Mouse (Mus musculus) CH12.LX (cell line): ENCODE measurements around the gene 1700030K09Rik. TPM values are rescaled to one million over a fixed set of nuclear protein-coding genes. Genes with fewer than 3 reads are reported as not detected.

Source experiments
- DNase-seq: peaks from one replicate; pipeline ENCODE4 v3.0.0-alpha.2; 2013; ENCODE audit errors: extremely low read depth
- H3K27ac ChIP-seq: 2 replicates; pipeline ENCODE4 v1.5.1; 2012; ENCODE audit warnings: low read depth, mild to moderate bottlenecking, control low read depth, moderate library complexity; ENCODE audit not compliant: insufficient read depth
- H3K27me3 ChIP-seq: replicated peaks from 2 replicates; pipeline ENCODE3; 2012; ENCODE audit warnings: inconsistent platforms
- H3K36me3 ChIP-seq, 2 experiments: replicated peaks in 1 of 2; 2 replicates each; pipeline versions ENCODE3 to v1.6.1; 2012; ENCODE audit warnings: inconsistent platforms in 1 of 2, low read length in 1 of 2, mild to moderate bottlenecking in 1 of 2, mixed read lengths in 1 of 2, moderate library complexity in 1 of 2; ENCODE audit not compliant: control insufficient read depth in 1 of 2, insufficient read depth in 1 of 2
- H3K4me1 ChIP-seq, 2 experiments: 2 replicates each; pipeline ENCODE4 v1.6.1; 2012; ENCODE audit warnings: inconsistent platforms in 1 of 2, moderate library complexity in 1 of 2; ENCODE audit not compliant: insufficient read depth in 2 of 2, control insufficient read depth in 1 of 2
- H3K4me2 ChIP-seq: 2 replicates; pipeline ENCODE4 v1.6.1; 2012; ENCODE audit warnings: low read depth, mild to moderate bottlenecking, control low read depth; ENCODE audit not compliant: poor library complexity, insufficient read depth, severe bottlenecking
- H3K4me3 ChIP-seq, 3 experiments: fragments of 150-350 bp in 1 of 3; sonication (generic) in 1 of 3; replicated peaks in 1 of 3; 2 replicates each; pipeline versions ENCODE3 to v1.5.1; 2011 to 2012; ENCODE audit warnings: low read depth in 2 of 3, low read length in 2 of 3, mild to moderate bottlenecking in 2 of 3, moderate library complexity in 2 of 3, control low read depth in 1 of 3, improper control_type of control experiment in 1 of 3, inconsistent platforms in 1 of 3, mixed read lengths in 1 of 3; ENCODE audit not compliant: poor library complexity in 1 of 3
- H3K79me2 ChIP-seq: replicated peaks from 2 replicates; pipeline ENCODE4 v1.6.1; 2012; ENCODE audit warnings: mild to moderate bottlenecking, moderate library complexity; ENCODE audit not compliant: control insufficient read depth, poor library complexity, insufficient read depth, severe bottlenecking; ENCODE audit errors: extremely low read depth
- H3K9ac ChIP-seq: 2 replicates; pipeline ENCODE4 v1.6.1; 2012; ENCODE audit warnings: low read depth, mild to moderate bottlenecking, control low read depth, moderate library complexity; ENCODE audit not compliant: insufficient read depth
- H3K9me3 ChIP-seq: replicated peaks from 2 replicates; pipeline ENCODE3; 2012; ENCODE audit warnings: low read length, inconsistent platforms, mixed read lengths
- BHLHE40 ChIP-seq: IDR thresholded peaks from 2 replicates; pipeline ENCODE4 v1.6.1; 2011; ENCODE audit warnings: mild to moderate bottlenecking, low read depth, low read length, improper control_type of control experiment
- E2F4 ChIP-seq: IDR thresholded peaks from 2 replicates; pipeline ENCODE4 v1.6.1; 2011; ENCODE audit warnings: low read depth, low read length, improper control_type of control experiment; ENCODE audit not compliant: insufficient replicate concordance
- HCFC1 ChIP-seq: IDR thresholded peaks from 2 replicates; pipeline ENCODE4 v1.6.1; 2012; ENCODE audit warnings: low read depth, mild to moderate bottlenecking, inconsistent platforms, low read length, improper control_type of control experiment
- MEF2A ChIP-seq: IDR thresholded peaks from 2 replicates; pipeline ENCODE4 v1.6.1; 2014; ENCODE audit warnings: low read depth, mild to moderate bottlenecking, inconsistent platforms, low read length, improper control_type of control experiment, borderline replicate concordance
- MYC ChIP-seq: IDR thresholded peaks from 2 replicates; pipeline ENCODE4 v1.6.1; 2011; ENCODE audit warnings: low read depth, mild to moderate bottlenecking, improper control_type of control experiment, low read length
- PAX5 ChIP-seq: IDR thresholded peaks from 2 replicates; pipeline ENCODE4 v1.6.1; 2012; ENCODE audit warnings: low read length, inconsistent platforms, mixed read lengths
- POLR2A ChIP-seq: IDR thresholded peaks from 2 replicates; pipeline ENCODE4 v1.6.1; 2011; ENCODE audit warnings: low read depth, mild to moderate bottlenecking, improper control_type of control experiment, low read length
- SIN3A ChIP-seq: IDR thresholded peaks from 2 replicates; pipeline ENCODE4 v1.6.1; 2012; ENCODE audit warnings: low read length, improper control_type of control experiment, inconsistent platforms
- SMC3 ChIP-seq: IDR thresholded peaks from 2 replicates; pipeline ENCODE4 v1.6.1; 2011; ENCODE audit warnings: low read depth, low read length, improper control_type of control experiment
- UBTF ChIP-seq: IDR thresholded peaks from 2 replicates; pipeline ENCODE4 v1.6.1; 2012; ENCODE audit warnings: low read depth, mild to moderate bottlenecking, inconsistent platforms, low read length, improper control_type of control experiment, moderate library complexity
- USF1 ChIP-seq: IDR thresholded peaks from 2 replicates; pipeline ENCODE4 v1.6.1; 2014; ENCODE audit warnings: low read depth, mild to moderate bottlenecking, inconsistent platforms, low read length, improper control_type of control experiment
- USF2 ChIP-seq: conservative IDR thresholded peaks from 2 replicates; pipeline ENCODE4 v1.6.1; 2011; ENCODE audit warnings: low read depth, low read length, improper control_type of control experiment
- ZC3H11A ChIP-seq: IDR thresholded peaks from 2 replicates; pipeline ENCODE4 v1.6.1; 2012; ENCODE audit warnings: low read depth, mild to moderate bottlenecking, inconsistent platforms, low read length, improper control_type of control experiment
- ZNF384 ChIP-seq: IDR thresholded peaks from 2 replicates; pipeline ENCODE4 v1.6.1; 2012; ENCODE audit warnings: low read depth, low read length, improper control_type of control experiment, inconsistent platforms
- dilution Hi-C: fragments of 300-500 bp; cut with MboI; formaldehyde crosslinking; loops from 2 replicates; pipeline ENCODE4 v1.14.3; 2020; ENCODE audit warnings: low sequenced_read_pairs; ENCODE audit not compliant: extremely low pct_unique_long_range_greater_than_20kb, extremely low pct_ligation_motif_present
- in situ Hi-C: fragments of 300-500 bp; cut with MboI; formaldehyde crosslinking; loops from 3 replicates; pipeline ENCODE4 v1.14.3; 2019; ENCODE audit warnings: low sequenced_read_pairs, low pct_ligation_motif_present, low pct_unique_long_range_greater_than_20kb, mixed read lengths
- polyA plus RNA-seq: library from polyadenylated mRNA; unstranded; fragments of >175 nt; gene quantifications from 2 replicates; pipeline ENCODE4 v1.2.1, GENCODE M21; 2012; ENCODE audit warnings: low read depth; ENCODE audit not compliant: insufficient read length
- total RNA-seq, 2 experiments: library from RNA; depleted of rRNA; stranded (reverse); fragments of 300-350 nt in 1 of 2; fragments of >200 nt in 1 of 2; gene quantifications; 2 replicates each; pipeline ENCODE4 v1.2.3; 2012 to 2014

Gene 1700030K09Rik
- total and polyA plus RNA-seq, 3 experiments, result 9.8 to 13.1 (median 12.6) TPM

DNA sequence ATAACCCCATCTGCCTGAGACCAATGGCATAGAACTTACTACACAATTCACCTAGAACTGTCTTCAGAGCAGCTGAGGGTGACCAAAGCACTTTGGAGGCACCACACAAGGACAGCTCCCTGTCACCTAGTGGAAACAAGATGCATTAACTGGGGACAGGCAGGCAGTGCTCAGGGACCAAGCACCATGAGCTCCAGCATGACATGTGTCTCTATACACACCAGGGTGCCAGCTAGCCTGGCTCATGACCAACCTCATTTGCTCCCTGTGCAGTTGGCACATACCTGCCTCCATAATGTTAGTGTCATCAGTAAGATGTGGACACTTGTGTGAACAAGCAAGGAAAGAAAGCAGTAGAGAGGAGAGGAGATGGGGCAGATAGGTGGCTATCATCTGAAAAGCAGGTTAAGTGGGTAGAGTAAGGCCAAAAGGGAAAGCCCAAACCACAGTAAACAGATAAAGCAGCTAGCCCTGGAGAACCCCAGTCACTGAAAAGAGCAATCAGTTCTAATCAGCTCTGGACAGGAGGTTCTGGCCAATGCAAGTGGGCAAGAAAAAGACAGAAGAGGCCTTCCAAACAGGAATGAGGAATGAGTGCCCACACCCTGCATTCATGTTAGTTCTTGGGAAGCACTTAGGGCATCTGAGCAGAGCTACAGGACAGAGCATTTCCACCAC lies 61.1 kb downstream of the 1700030K09Rik start:
- H3K4me1 ChIP-seq, result peaks cover 0 to 27% of the 10 kb centered on the region in 2 experiments; a peak in 2 of 4 replicates
- in situ Hi-C loops (no loop called here), dilution Hi-C loops (no loop called here)
- no peak overlapping the region for H3K4me3 ChIP-seq
- H3K27me3 ChIP-seq, result no peaks in the 10 kb centered on the region
- no peaks in the 10 kb centered on the region for H3K9me3 ChIP-seq
- no peak overlapping the region for H3K27ac ChIP-seq
- no peak overlapping the region for H3K9ac ChIP-seq
- H3K4me2 ChIP-seq, result no peak overlapping the region
- TF ChIP-seq E2F4, result no peak
- TF ChIP-seq ZC3H11A, result no peak
- TF ChIP-seq SIN3A, result no peak
- TF ChIP-seq USF1, result no peak
- no peak for TF ChIP-seq POLR2A
- TF ChIP-seq PAX5, result no peak
- TF ChIP-seq ZNF384, result no peak
- no peak for TF ChIP-seq MYC
- TF ChIP-seq HCFC1, result no peak
- TF ChIP-seq BHLHE40, result no peak
- no peak for TF ChIP-seq SMC3
- TF ChIP-seq UBTF, result no peak
- TF ChIP-seq MEF2A, result no peak
- peaks cover 6 to 78% of the 10 kb centered on the region in 2 experiments for H3K36me3 ChIP-seq
- peaks cover 39% of the 10 kb centered on the region for H3K79me2 ChIP-seq
- no peak for DNase-seq

DNA sequence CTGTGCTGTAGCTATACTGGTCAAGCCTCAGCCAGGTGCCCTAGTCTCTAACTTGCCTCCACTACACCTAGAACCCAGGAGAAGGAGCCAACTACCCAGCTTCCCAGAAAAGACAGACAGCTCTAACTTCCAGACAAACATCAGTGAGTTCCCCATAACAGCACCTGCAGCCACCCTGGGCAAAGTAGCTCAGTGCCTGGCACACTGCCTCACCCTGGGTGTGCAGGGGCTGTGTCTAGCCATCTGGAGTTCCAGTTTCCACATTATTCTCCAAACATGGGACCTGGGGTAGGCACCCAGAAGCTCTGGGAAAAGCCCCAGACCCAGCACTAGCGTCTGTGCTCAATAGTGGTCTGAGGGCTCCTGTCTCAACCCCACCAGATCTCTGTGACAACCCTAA lies 63.8 kb downstream of the 1700030K09Rik start:
- DNase-seq, result no peak
- dilution Hi-C loops, result no loop called here
- H3K4me2 ChIP-seq, result no peak overlapping the region
- no peak overlapping the region for H3K4me3 ChIP-seq
- in situ Hi-C loops, result no loop called here
- H3K27me3 ChIP-seq, result no peaks in the 10 kb centered on the region
- H3K9ac ChIP-seq, result no peak overlapping the region
- TF ChIP-seq E2F4, result no peak
- no peak for TF ChIP-seq SIN3A
- no peak for TF ChIP-seq USF2
- TF ChIP-seq, all 38 proteins: peak for 0
- Histone ChIP-seq H3K79me2 (peaks cover 35% of the 10 kb centered on the region), H3K36me3 (peaks cover 4 to 70% of the 10 kb centered on the region in 2 experiments), H3K4me1 (peaks cover 3 to 35% of the 10 kb centered on the region in 2 experiments; a peak in 3 of 4 replicates), H3K27ac (no peak overlapping the region), H3K9me3 (no peaks in the 10 kb centered on the region)

Other genes with a start within 250 kb of the 1700030K09Rik start
- gene Cib3, start 231.0 kb upstream of the 1700030K09Rik start, total RNA-seq (2012; rRNA removed), result not detected in 2 replicates
- gene Cib3, start 231.0 kb upstream of the 1700030K09Rik start, total RNA-seq (2014; rRNA removed), result not detected in 2 replicates
- not detected in 2 replicates for gene Cib3, start 231.0 kb upstream of the 1700030K09Rik start, polyA plus RNA-seq
- gene Gm11034, start 230.2 kb upstream of the 1700030K09Rik start, total RNA-seq (2012; rRNA removed), result not detected in 2 replicates
- gene Gm11034, start 230.2 kb upstream of the 1700030K09Rik start, total RNA-seq (2014; rRNA removed), result not detected in 2 replicates
- gene Gm11034, start 230.2 kb upstream of the 1700030K09Rik start, polyA plus RNA-seq, result not detected in 2 replicates
- gene Fam32a, start 224.2 kb upstream of the 1700030K09Rik start, total RNA-seq (2012; rRNA removed), result 33.1 and 38.1 TPM in 2 replicates
- gene Fam32a, start 224.2 kb upstream of the 1700030K09Rik start, total RNA-seq (2014; rRNA removed), result 34.6 and 38.0 TPM in 2 replicates
- gene Fam32a, start 224.2 kb upstream of the 1700030K09Rik start, polyA plus RNA-seq, result 43.0 and 43.8 TPM in 2 replicates
- gene Ap1m1, start 203.9 kb upstream of the 1700030K09Rik start, total RNA-seq (2012; rRNA removed), result 30.3 and 31.4 TPM in 2 replicates
- 15.6 and 20.1 TPM in 2 replicates for gene Ap1m1, start 203.9 kb upstream of the 1700030K09Rik start, total RNA-seq (2014; rRNA removed)
- 80.0 and 86.1 TPM in 2 replicates for gene Ap1m1, start 203.9 kb upstream of the 1700030K09Rik start, polyA plus RNA-seq
- 16.4 and 18.3 TPM in 2 replicates for gene Gm10282, start 138.6 kb upstream of the 1700030K09Rik start, total RNA-seq (2012; rRNA removed)
- gene Gm10282, start 138.6 kb upstream of the 1700030K09Rik start, total RNA-seq (2014; rRNA removed), result 76.4 and 77.7 TPM in 2 replicates
- gene Gm10282, start 138.6 kb upstream of the 1700030K09Rik start, polyA plus RNA-seq, result 125 and 176 TPM in 2 replicates
- gene Klf2, start 124.8 kb upstream of the 1700030K09Rik start, total RNA-seq (2012; rRNA removed), result not detected in 2 replicates
- gene Klf2, start 124.8 kb upstream of the 1700030K09Rik start, total RNA-seq (2014; rRNA removed), result 0.12 and 0.16 TPM in 2 replicates
- 0.74 and 1.4 TPM in 2 replicates for gene Klf2, start 124.8 kb upstream of the 1700030K09Rik start, polyA plus RNA-seq
- 25.1 and 25.6 TPM in 2 replicates for gene Eps15l1, start 22.4 kb upstream of the 1700030K09Rik start, total RNA-seq (2012; rRNA removed)
- 21.7 and 22.2 TPM in 2 replicates for gene Eps15l1, start 22.4 kb upstream of the 1700030K09Rik start, total RNA-seq (2014; rRNA removed)
- 48.3 and 49.4 TPM in 2 replicates for gene Eps15l1, start 22.4 kb upstream of the 1700030K09Rik start, polyA plus RNA-seq
- 4.0 and 5.3 TPM in 2 replicates for gene Calr3, start within 50 bp of the 1700030K09Rik start, total RNA-seq (2012; rRNA removed)
- 2.5 and 2.8 TPM in 2 replicates for gene Calr3, start within 50 bp of the 1700030K09Rik start, total RNA-seq (2014; rRNA removed)
- gene Calr3, start within 50 bp of the 1700030K09Rik start, polyA plus RNA-seq, result 2.5 and 3.1 TPM in 2 replicates
- gene Cherp, start 31.3 kb downstream of the 1700030K09Rik start, total RNA-seq (2012; rRNA removed), result 18.1 and 20.2 TPM in 2 replicates
- gene Cherp, start 31.3 kb downstream of the 1700030K09Rik start, total RNA-seq (2014; rRNA removed), result 6.1 and 8.9 TPM in 2 replicates
- 69.5 and 80.4 TPM in 2 replicates for gene Cherp, start 31.3 kb downstream of the 1700030K09Rik start, polyA plus RNA-seq
- gene Slc35e1, start 48.7 kb downstream of the 1700030K09Rik start, total RNA-seq (2012; rRNA removed), result 27.2 and 34.5 TPM in 2 replicates
- 24.0 and 28.7 TPM in 2 replicates for gene Slc35e1, start 48.7 kb downstream of the 1700030K09Rik start, total RNA-seq (2014; rRNA removed)
- 16.8 and 19.8 TPM in 2 replicates for gene Slc35e1, start 48.7 kb downstream of the 1700030K09Rik start, polyA plus RNA-seq
- 9.7 and 10.3 TPM in 2 replicates for gene Med26, start 104.4 kb downstream of the 1700030K09Rik start, total RNA-seq (2012; rRNA removed)
- gene Med26, start 104.4 kb downstream of the 1700030K09Rik start, total RNA-seq (2014; rRNA removed), result 6.6 and 8.7 TPM in 2 replicates
- gene Med26, start 104.4 kb downstream of the 1700030K09Rik start, polyA plus RNA-seq, result 12.9 and 14.3 TPM in 2 replicates
- gene Smim7, start 127.2 kb downstream of the 1700030K09Rik start, total RNA-seq (2012; rRNA removed), result 37.7 and 42.2 TPM in 2 replicates
- 70.3 and 79.8 TPM in 2 replicates for gene Smim7, start 127.2 kb downstream of the 1700030K09Rik start, total RNA-seq (2014; rRNA removed)
- gene Smim7, start 127.2 kb downstream of the 1700030K09Rik start, polyA plus RNA-seq, result 60.7 and 61.0 TPM in 2 replicates
- gene Tmem38a, start 128.2 kb downstream of the 1700030K09Rik start, total RNA-seq (2012; rRNA removed), result 3.1 and 6.2 TPM in 2 replicates
- 3.3 and 3.8 TPM in 2 replicates for gene Tmem38a, start 128.2 kb downstream of the 1700030K09Rik start, total RNA-seq (2014; rRNA removed)
- gene Tmem38a, start 128.2 kb downstream of the 1700030K09Rik start, polyA plus RNA-seq, result 3.8 and 4.2 TPM in 2 replicates
- 0.04 TPM in 1 of 2 replicates, not detected in the other for gene Nwd1, start 202.8 kb downstream of the 1700030K09Rik start, total RNA-seq (2012; rRNA removed)
- not detected in 2 replicates for gene Nwd1, start 202.8 kb downstream of the 1700030K09Rik start, total RNA-seq (2014; rRNA removed)
- not detected in 2 replicates for gene Nwd1, start 202.8 kb downstream of the 1700030K09Rik start, polyA plus RNA-seq